Mouse (Mus musculus) stomach, embryonic 14.5 days (tissue): Measurements from ENCODE around the gene Agbl1. TPM values are rescaled to one million over a fixed set of nuclear protein-coding genes. Genes with fewer than 3 reads are reported as not detected.
"Not testable (repeated sequence)": the region's sequence is repeated elsewhere in the genome, so short reads cannot be mapped to it uniquely, and the experiment has no call there.

Experiments
- ATAC-seq: fragments of 200-750 bp; cut with Nextera tagmentation; 2 replicates; pipeline ENCODE4 v1.8.0; 2017; ENCODE audit warnings: low read depth, moderate TSS enrichment; ENCODE audit not compliant: insufficient number of reproducible peaks, insufficient read depth, low FRiP score
- H3K27ac ChIP-seq: fragments of 300-500 bp; sonication (generic); 2 replicates; pipeline ENCODE4 v1.5.1; 2014; ENCODE audit warnings: mild to moderate bottlenecking, low read length, moderate library complexity, mixed read lengths
- H3K27me3 ChIP-seq: fragments of 300-500 bp; sonication (generic); 2 replicates; pipeline ENCODE4 v1.6.1; 2014; ENCODE audit warnings: low read length, control low read depth, mixed read lengths; ENCODE audit not compliant: control insufficient read depth, insufficient read depth
- H3K36me3 ChIP-seq: fragments of 300-500 bp; sonication (generic); 2 replicates; pipeline ENCODE4 v1.6.1; 2014; ENCODE audit warnings: mild to moderate bottlenecking, control low read depth, low read length, moderate library complexity, mixed read lengths; ENCODE audit not compliant: control insufficient read depth, insufficient read depth
- H3K4me1 ChIP-seq: fragments of 300-500 bp; sonication (generic); 2 replicates; pipeline ENCODE4 v1.6.1; 2014; ENCODE audit warnings: low read length, control low read depth, mixed read lengths; ENCODE audit not compliant: control insufficient read depth, insufficient read depth
- H3K4me2 ChIP-seq: fragments of 300-500 bp; sonication (generic); replicated peaks from 2 replicates; pipeline ENCODE4 v1.6.1; 2014; ENCODE audit warnings: low read depth, low read length, control low read depth
- H3K4me3 ChIP-seq: fragments of 300-500 bp; sonication (generic); 2 replicates; pipeline ENCODE4 v1.5.1; 2014; ENCODE audit warnings: low read depth, low read length, control low read depth
- H3K9ac ChIP-seq: fragments of 300-500 bp; sonication (generic); replicated peaks from 2 replicates; pipeline ENCODE4 v1.6.1; 2014; ENCODE audit warnings: low read depth, mild to moderate bottlenecking, control low read depth, low read length, moderate library complexity, mixed read lengths
- H3K9me3 ChIP-seq: fragments of 300-500 bp; sonication (generic); 2 replicates; pipeline ENCODE4 v1.6.1; 2016; ENCODE audit warnings: low read depth, low read length, control low read depth; ENCODE audit not compliant: control insufficient read depth
- WGBS: fragments of 180-500 bp; shearing (Covaris S2); extraction: QIAGEN DNeasy Blood & Tissue Kit; methylation state at CpG from one replicate; pipeline ENCODE4 v1.1.7; 2014; 5-methylcytosine and 5-hydroxymethylcytosine counted together
- polyA plus RNA-seq: library from polyadenylated mRNA; unstranded; fragments of >200 nt; fragmentation: Nextera tagmentation; extraction: Ambion mirVana; gene quantifications from 2 replicates; pipeline ENCODE4 v1.2.1, GENCODE M21; 2014

The Agbl1 gene
- polyA plus RNA-seq, 1 experiment from 2014 or later = not detected

DNA sequence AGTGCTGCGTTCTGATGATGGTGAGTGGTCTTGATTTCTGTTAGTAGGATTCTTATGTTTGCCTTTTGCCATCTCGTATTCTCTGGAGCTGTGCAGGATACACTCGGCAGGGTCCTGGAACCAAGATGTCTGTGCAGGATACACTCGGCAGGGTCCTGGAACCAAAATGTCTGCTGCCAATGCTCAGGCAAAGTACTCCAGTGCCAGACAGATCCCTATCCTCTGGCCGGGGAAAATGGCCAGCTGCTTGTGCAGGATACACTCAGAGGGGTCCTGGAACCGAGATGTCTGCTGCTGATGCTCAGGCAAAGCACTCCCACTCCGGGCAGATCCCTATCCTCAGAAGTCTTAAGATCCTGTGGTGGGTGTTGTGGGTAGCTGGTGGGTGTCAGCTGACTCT, 502.5 kb downstream of the Agbl1 start:
- not testable (repeated sequence) for H3K4me3 ChIP-seq, H3K4me2 ChIP-seq, H3K27ac ChIP-seq, ATAC-seq, H3K9ac ChIP-seq, H3K4me1 ChIP-seq, H3K9me3 ChIP-seq, H3K27me3 ChIP-seq, H3K36me3 ChIP-seq
- 88% methylated on average over 7 of the region's 7 CpGs for WGBS

DNA sequence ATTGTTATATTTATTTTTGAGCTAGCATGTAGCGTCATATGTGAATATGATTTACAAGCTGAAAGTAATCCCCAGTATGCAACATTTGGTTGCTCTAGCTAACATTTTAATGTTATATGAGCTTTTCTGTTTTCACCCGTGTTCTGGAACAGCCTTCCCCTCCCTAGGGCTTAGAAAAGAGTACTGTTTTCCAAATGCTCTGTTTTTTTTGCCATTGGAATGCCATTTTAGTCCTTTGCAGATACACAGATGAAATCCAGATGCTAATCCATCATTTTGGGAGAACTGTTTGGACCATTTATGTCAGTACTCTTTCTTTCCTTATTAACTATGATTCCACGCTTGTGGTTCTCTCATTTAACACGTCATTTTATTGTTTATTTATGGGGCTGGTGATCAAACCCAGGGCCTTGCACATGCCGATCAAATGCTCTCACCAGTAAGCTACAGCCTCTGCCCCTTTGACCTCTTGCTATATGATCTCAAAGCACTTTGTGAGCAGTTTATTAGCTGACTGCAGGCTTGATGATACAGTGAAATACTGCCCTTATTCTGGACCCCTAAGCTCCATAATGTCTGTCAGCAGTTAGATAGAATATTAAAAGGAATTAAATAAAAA, 547.7 kb downstream of the Agbl1 start:
- Histone ChIP-seq H3K27ac (peak overlapping the region; percentile 39; the same call in 1 of the 2 replicates), H3K4me1 (peaks cover 6% of the 10 kb centered on the region; the same call in 1 of the 2 replicates), H3K4me2 (no peak overlapping the region), H3K9ac (no peak overlapping the region), H3K36me3 (no peaks in the 10 kb centered on the region), H3K9me3 (no peaks in the 10 kb centered on the region), H3K4me3 (no peak overlapping the region), H3K27me3 (no peaks in the 10 kb centered on the region)
- peak; percentile 49; the same call in 1 of the 2 replicates for ATAC-seq
- WGBS = 16% methylated on average over 5 of the region's 5 CpGs

DNA sequence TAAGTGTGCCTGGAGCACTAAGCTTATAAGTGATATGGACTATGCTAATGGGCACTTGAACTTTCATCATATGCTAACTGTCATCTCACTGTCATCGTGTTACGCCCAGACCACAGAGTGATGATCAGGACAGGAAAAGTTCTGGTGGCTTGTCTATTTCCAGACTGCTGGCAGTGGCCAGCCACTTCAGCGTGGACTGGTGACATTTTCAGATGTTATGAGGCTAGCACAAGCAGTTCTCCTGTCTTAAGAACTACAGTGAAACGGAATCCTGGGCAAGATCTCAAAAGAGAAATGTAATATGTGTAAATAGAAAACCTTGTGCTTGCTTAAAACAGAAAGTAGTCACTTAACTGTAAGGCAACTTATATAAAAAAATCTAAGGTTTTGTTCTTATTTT, 550.8 kb downstream of the Agbl1 start:
- no peak overlapping the region for H3K4me2 ChIP-seq

DNA sequence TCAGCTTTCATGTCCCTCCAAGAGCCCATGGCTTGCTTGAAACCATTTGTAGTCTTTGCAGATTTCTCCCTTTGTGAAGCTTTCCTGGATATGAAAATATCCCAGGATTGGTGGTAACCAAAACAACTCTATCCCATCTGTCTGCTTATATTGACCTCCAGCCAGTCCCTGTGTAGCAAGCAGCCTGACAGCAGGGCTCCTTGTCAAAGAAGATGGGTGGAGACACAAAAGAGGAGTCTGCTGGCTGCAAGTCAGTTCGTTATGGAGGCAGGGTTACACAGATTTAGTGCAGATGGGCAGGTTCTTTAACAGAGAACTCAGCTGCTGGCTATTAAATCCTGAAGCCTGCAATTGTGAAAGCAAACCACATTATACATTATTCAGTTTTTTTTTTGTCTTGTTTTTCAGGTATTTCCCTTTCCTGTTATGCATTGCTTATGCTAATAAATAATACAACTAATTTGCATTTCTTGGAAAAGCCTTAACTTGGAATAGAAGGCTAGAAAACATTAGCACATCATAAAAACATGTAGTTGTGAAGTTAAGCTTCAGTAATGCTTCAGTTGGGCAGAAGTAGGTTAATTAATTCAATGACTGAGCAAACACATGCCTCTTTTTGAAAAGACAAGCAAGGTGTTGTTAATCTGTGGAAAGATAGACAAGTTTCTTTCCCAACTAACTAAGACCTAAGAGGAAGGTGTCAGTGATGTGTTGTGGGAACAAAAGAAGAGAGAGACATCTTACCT, 559.0 kb downstream of the Agbl1 start:
- Histone ChIP-seq H3K27me3 (no peaks in the 10 kb centered on the region), H3K36me3 (no peaks in the 10 kb centered on the region), H3K9ac (no peak overlapping the region), H3K4me3 (no peak overlapping the region), H3K27ac (no peak overlapping the region), H3K4me1 (no peaks in the 10 kb centered on the region), H3K9me3 (no peaks in the 10 kb centered on the region), H3K4me2 (no peak overlapping the region)
- ATAC-seq = no peak
- 14% methylated on average over 1 of the region's 1 CpGs for WGBS

More for the DNA sequence above, 550.8 kb downstream of the Agbl1 start:
- Histone ChIP-seq H3K27me3 (no peaks in the 10 kb centered on the region), H3K36me3 (no peaks in the 10 kb centered on the region), H3K27ac (no peak overlapping the region), H3K4me3 (no peak overlapping the region), H3K9me3 (no peaks in the 10 kb centered on the region), H3K4me1 (peaks cover 6% of the 10 kb centered on the region; the same call in 1 of the 2 replicates), H3K9ac (no peak overlapping the region)
- 69% methylated on average over 4 of the region's 4 CpGs for WGBS
- no peak for ATAC-seq

DNA sequence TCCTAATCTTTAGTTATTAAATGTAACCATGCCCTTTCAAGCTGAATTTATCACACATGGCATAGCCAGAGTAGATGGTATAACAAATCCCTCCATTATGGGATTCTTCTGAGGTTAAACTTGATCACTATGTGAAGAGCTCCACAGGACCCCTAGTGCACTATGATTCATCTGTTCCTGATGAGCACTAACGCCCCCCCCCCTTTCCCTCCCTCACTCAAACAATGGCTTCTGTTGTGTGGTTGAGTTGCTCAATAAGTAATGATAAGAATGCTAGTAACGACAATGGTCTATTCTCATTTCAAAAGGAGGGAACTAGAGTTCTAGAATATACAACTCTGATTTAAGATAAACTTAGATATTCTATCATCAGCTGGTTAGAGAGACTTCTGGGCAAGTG, 560.4 kb downstream of the Agbl1 start:
- Histone ChIP-seq H3K27me3 (no peaks in the 10 kb centered on the region), H3K9ac (no peak overlapping the region), H3K4me1 (no peaks in the 10 kb centered on the region), H3K4me3 (no peak overlapping the region), H3K9me3 (no peaks in the 10 kb centered on the region), H3K36me3 (no peaks in the 10 kb centered on the region), H3K4me2 (no peak overlapping the region), H3K27ac (no peak overlapping the region)
- ATAC-seq = no peak
- WGBS = 67% methylated on average over 2 of the region's 2 CpGs

DNA sequence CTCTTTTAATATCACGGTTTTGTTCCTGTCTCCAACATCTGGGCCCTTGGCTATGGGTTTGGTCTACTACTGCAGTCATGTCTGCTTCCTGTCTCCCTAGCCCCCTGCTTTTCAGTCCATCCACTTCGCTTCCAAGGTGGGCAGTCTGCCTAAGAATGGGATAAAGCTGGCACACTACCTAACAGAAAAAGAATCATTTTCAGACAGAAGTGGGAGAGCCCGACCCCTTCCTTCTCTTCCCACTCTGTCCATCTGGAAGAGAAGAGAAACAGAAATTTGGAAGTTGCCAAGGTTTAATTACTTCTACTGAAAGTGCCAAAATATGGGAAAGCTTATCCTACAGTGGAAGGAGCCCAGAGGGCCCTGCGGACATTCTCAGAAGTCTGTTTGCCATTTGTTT, 561.6 kb downstream of the Agbl1 start:
- Histone ChIP-seq H3K27me3 (no peaks in the 10 kb centered on the region), H3K9me3 (no peaks in the 10 kb centered on the region), H3K27ac (no peak overlapping the region), H3K9ac (no peak overlapping the region), H3K4me1 (no peaks in the 10 kb centered on the region), H3K36me3 (no peaks in the 10 kb centered on the region), H3K4me3 (no peak overlapping the region), H3K4me2 (no peak overlapping the region)
- WGBS = 81% methylated on average over 4 of the region's 4 CpGs
- no peak for ATAC-seq

DNA sequence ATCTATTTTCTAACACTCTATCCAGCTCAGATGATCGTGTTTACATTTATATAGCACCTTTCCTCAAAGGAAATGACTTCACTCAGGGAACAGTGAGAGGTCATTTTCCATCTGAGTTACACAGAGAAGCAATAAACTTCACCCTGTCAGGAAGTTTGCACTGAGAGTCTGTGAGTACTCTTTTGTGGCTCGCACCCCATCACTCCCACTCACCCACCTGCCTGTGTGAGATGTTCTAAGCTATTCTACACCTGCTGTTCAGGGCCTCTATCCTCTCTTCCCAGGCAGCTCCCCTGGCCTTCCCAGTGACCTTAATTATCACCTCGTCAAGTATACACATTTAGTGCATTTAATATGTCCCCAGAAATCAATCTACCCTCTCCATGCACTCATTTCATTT, 580.3 kb downstream of the Agbl1 start:
- Histone ChIP-seq H3K4me2 (no peak overlapping the region), H3K9ac (no peak overlapping the region), H3K4me3 (no peak overlapping the region), H3K27me3 (no peaks in the 10 kb centered on the region), H3K36me3 (no peaks in the 10 kb centered on the region), H3K27ac (no peak overlapping the region), H3K4me1 (no peaks in the 10 kb centered on the region), H3K9me3 (no peaks in the 10 kb centered on the region)
- no peak for ATAC-seq
- WGBS = 35% methylated on average over 3 of the region's 3 CpGs

DNA sequence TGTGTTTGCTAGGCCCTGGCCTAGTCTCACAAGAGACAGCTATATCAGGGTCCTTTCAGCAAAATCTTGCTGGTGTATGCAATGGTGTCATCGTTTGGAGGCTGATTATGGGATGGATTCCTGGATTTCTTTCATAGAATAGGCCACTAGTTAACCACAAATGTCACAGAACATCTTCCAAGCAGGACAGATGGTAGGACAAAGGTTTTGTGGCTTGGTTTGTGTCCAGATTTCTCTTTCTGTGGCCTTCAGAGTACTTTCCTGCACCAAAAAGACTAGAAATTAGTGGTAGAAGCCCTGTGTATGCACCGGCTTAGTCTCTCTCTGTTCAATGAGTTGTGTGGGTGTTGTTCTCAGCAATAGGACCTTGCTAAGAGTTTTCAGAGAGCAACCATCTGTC, 590.9 kb downstream of the Agbl1 start:
- no peak for ATAC-seq
- Histone ChIP-seq H3K27ac (no peak overlapping the region), H3K9me3 (no peaks in the 10 kb centered on the region), H3K4me1 (no peaks in the 10 kb centered on the region), H3K27me3 (no peaks in the 10 kb centered on the region), H3K4me3 (no peak overlapping the region), H3K9ac (no peak overlapping the region), H3K36me3 (no peaks in the 10 kb centered on the region), H3K4me2 (no peak overlapping the region)
- 76% methylated on average over 2 of the region's 2 CpGs for WGBS
